Mouse (Mus musculus) layer of hippocampus, adult 8-10 months (tissue): Measurements from ENCODE around the gene Spata21. TPM values are rescaled to one million over a fixed set of nuclear protein-coding genes. Genes with fewer than 3 reads are reported as not detected.
A peak's percentile ranks its signal among the peaks of the same experiment; 100 is the strongest.

ENCODE experiments used
- DNase-seq, 2 experiments: peaks; one replicate each; pipeline ENCODE4 v3.0.0; 2022; ENCODE audit warnings: low spot score in 2 of 2
- total RNA-seq, 4 experiments: library from RNA; stranded (reverse); gene quantifications; 2 replicates each; pipeline ENCODE4 v1.2.4; 2022

Spata21 gene
- total RNA-seq, 4 experiments from 2014 or later, result 0.20 to 0.23 TPM; not detected in 2

DNA sequence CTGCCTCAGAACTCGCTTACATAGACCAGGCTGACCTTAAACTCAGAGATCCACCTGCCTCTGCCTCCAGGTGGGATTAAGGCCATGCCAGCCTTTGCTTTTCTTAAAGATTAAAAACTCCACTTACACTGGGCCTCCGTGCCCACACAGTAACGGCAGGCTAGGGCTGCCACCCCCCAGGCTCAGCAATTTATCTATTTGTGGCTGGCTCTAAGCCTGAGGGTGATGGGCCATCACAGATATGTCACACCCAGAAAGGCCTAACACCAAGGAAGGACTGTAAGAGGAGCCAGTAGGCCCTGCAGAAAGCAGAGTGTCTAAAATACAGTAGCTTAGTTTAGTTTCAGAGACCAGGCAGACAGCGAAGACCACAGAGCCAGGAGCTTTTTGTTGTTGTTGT lies 14.0 kb upstream of the Spata21 start:
- no peak for DNase-seq

DNA sequence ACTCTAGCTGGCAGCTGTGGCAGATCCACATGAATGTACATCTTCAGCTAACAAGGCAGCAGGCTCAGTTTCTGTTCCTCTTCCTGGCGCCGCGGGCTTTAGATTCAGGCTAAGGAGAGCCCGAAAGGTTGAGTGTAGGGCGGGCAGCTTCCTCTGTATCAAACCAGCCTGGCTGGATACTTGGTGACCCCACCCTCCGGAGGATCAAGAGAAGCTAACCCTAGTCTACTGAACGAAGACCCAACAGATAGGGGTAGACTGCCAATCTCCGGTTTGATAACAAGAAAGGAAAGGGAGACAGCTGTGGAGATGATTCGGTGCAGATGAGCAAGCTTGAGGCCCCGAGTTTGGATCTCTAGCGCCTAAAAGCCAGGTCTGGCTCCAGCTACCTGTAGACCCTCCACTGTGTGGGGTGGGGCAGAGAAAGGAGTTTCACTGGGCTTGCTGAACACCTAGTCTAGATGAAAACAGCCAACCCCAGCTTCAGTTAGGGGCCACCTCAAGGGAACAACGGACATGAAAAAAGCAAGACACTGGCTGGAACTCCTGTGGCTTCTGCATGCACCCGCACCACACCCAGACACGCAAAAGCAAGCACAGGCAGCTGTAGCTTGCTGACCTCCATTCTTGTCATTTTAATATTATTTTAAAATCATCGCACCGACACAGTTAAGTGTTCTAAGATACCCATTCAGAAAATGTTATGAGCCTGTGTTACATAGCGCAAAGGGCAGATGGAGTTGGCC lies 11.2 kb upstream of the Spata21 start:
- DNase-seq, result no peak

DNA sequence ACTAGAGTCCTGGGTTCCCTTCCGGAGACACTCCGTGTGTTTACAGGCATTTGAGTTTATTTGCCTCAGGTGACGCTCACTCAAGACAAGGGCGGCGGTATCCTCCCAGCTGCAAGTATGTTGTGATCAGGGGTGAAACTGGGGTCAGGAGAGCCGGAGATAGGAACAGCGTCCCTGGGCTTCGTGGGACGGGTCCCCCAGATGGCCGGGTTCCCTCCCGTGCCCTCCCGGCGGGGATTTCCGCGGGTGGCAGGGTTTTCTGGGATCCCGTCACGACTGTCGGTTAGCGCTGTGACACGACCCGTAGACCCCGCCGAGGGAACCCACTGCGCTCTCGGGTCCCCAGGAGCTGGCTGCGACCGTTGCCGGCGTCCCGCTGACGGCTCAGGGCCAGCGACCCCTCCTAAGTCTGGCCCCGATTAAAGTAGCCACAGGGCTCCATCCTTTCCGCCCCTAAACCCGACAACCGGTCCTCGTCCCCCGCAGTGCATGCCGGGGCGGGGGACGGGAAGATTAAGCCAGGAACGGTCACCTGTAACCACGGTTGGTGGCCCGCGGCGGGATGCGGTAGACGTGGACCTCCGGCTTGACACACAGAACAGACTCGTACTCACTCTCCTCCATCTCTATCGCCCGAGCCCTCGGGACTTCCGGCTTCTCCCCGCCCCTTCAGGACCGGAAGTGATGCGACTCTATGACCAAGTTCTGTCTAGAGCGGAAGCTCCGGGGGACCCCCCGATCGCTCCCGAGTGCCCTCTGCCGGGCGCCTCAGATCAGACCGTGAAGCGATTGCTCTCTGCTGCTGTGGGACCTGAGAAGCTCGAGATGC lies 10.2 kb upstream of the Spata21 start, which contains the start of gene Necap2:
Necap2 (minus strand) TSS at position 677 of the 829 bp plus-strand sequence.
- peak; percentile 93 for DNase-seq

DNA sequence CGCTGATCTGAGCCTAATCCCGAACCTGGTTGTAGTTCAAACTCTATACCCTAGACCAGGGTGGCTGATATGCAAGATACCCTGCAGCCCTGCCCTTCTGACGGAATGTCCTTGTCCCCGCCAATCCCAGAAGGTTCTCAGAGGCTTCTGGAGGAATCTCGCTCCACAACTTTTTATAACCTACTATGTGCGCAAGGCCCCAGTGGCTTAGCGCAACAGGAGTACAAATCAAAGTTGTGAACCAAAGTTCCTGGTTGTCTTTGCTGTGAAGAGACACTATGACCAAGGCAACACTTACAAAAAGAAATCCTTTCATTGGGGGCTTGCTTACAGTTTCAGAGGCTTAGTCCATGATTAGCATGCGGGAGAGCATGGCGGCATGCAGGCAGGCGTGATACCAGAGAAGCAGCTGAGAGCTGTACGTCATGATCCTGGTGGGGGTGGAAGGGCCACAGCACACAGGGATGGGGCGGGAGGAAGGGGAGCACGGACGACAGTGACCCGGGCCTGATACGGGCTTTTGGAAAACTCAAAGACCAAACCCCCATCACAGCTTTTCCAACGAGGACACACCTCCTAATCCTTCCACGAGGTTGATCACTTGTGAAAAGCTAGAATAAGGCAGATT lies 9.5 kb upstream of the Spata21 start:
- DNase-seq, result no peak

DNA sequence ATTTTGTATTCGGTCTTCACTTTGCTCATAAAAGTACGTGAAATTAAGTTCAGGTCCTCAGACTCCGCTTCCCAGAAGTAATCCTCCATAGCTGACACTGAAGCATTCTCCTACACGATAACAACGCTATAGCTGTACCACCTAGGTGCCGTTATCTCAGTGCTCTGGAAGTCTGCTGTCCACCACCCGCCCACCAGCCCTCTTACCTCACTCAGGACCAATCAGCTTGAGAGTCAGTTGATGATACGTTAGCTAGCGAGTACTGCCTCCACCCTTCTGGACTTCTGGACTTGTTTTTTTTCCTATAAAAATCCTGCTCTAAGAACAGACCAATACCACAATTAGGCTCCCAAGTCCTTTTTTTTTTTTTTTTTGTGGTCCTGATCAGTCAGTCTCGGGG lies 1.3 kb upstream of the Spata21 start:
- DNase-seq, result no peak

DNA sequence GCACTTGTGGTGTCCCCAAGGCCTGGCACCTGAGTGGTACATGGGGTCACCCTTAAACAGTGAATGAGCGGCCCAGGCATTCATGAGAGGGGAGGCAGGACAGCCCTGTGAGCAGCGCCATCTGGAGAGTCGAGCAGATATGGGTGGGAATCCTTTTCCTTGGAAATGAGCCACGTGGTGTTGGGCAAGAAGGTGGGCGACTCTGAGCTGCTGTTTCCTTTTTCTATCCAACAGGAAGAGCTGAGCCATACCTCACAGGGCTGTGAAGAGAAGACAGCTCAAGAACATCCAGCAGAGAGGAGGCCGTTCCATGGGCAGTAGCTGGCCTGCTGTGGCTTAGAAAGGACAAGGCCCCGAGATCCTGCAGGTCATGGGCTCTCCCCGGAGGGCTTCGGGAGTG lies 581 bp downstream of the Spata21 start:
- no peak for DNase-seq

DNA sequence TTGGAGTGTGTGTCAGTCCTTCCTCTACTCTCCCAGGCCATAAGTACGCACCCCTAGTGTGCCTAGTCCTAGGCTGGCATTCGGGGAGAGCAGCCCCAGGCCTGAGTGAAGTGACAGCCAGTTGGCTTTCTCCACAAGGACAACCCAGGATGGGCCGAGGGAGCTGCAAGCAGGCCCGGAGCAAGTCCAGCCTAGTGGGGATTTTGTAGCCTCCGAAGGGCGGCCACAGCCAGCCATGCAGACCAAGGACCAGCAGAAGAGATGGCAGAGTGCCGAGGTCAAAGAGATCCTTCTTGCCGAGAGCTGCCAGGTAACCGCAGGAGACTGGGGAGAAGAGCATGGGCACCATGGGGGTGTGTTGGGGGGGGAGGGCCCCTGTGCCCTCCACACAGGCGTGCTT lies 6.9 kb downstream of the Spata21 start:
- no peak for DNase-seq

DNA sequence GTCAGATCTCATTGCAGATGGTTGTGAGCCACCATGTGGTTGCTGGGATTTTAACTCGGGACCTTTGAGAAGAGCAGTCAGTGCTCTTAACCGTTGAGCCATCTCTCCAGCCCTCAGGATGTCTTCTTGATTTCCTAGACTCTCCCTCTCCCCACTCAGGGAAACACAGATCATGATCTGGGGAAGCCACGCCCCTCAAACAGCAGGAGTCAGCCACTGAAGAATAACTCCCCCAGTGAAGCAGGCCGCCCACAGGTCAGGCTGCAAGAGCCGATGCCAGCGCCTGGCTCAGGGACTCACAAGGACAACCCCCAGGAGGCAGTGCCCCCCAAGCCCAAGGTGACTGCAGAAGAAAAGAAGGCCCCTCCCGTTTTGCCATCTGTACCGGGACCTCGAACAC lies 8.6 kb downstream of the Spata21 start:
- DNase-seq, result no peak

DNA sequence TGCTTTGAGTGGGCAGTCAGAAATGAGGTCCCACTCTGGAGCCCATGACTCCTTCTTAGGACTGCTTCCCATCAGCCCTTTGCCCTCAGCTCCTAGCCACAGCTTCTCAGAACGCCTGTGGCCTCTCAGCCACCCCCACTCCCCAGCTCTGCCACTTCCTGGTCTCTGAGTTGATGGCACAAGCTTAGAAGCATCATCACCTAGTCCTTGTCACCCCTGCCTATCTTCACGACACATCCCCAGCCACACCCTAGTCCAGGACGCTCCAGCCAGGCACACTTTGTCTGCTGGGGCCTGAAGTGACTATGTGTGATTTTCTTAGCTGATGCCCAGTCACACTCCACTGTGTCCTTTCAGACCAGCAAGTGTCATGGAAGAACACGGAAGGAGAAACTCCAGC lies 10.8 kb downstream of the Spata21 start:
- no peak for DNase-seq

DNA sequence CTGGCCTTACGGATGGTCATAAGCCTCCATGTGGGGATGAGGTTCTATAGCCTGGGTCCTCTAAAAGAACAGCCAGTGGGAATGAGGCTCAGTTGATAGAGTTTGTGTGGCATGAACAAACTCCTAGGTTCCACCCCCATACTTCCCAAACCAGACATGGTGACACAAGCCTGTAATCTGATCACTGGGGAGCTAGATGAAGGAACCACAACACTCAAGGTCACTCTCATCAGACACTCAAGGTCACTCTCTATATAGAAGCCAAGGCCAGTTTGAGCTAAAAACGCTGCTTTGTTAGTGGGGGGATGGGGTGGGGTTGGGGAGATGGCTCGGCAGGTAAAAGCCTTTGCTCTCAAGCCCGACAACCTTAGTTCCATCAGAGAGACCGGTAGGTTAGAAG lies 11.8 kb downstream of the Spata21 start:
- no peak for DNase-seq

DNA sequence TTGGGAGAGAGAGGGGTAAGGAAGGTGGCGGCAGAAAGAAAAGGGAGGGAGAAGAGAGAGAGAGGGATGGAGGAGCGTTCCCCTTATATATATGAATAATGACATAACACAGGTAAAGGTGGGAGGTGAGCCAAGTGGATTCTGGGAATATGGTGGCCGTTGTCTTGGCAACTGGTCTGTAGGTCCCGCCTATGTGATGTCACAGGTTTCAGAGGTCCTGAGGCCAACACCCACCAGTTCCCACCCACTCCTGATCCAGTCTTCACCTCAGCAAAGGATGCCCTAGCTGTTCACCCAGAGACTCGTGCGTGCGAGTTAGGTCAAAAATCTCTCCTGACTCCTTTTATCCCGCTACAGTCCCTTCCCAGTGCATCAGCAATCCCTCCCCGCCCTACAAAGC lies 13.2 kb downstream of the Spata21 start:
- no peak for DNase-seq

DNA sequence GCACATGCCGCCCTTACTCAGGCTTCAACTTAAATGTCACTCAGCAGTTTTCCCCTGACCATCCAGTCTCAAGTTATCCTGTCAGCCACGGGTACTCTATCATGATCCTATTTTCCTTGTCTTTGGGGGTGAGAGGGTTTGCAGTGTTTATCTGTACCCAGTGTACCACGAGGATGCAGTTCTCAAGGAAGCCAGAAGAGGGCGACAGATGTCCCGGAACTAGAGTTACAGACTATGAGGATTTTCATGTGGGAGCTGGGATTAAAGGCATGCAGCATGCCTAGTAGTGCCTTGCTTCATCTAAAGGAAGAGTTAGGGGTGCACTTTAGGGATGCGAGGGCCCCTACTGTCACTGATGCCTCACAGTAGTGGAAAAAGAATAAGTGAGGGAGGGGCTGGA lies 13.7 kb downstream of the Spata21 start:
- no peak for DNase-seq

DNA sequence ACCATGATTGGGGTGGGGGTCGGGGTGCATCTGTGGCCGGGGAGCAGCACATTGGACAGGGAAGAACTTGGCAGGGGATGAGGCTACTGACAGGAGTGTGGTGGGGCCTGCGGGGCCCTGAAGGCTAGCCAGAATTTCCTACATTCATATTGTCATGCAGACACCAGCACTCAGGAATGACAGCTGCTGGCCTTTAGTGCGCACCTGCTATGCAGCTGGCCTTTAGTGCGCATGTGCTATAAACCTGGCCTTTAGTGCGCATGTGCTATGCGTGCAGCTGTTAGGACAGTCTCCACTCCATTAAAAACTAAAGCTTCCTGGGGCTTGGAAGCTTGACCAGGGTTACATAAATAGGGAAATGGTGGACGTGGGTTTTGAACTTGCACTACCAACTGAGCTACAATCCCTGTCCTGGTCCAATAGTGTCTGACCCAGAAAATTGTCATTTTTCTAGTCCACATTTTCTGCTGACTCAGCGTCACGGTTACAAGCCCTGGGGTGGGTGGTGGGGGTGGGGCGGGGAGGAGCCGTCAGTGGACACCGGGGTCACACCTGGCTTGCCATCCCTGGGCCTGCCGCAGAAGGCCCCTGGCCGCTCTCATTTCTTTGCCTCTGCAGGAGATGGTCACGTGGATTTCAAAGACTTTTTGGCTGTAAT lies 18.5 kb downstream of the Spata21 start:
- no peak for DNase-seq

DNA sequence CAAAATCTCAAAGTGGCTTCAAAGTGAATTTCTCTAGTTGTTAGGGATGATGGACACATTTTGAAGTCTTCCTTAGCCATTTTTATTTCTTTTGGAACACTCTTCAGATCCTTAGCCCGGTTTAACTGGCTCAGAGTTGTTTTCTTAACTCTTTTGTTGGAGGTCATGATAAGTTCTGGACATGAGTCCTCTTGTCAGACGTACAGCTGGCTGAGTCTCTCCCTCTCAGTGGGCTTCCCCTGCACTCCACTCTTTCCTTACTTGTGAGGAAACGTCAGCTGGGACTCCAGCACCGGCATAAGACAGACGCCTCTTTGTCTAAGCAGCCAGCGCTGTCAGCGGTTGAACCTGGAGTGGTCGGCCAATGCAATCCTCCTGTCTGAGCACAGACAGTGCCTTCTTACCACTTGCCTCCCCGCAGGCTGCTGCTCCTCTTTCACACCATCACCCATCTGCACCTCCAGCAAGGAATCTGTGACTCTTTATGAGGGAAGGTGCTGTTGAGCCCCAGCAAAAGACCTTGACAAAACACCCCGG lies 20.1 kb downstream of the Spata21 start:
- DNase-seq, result no peak

DNA sequence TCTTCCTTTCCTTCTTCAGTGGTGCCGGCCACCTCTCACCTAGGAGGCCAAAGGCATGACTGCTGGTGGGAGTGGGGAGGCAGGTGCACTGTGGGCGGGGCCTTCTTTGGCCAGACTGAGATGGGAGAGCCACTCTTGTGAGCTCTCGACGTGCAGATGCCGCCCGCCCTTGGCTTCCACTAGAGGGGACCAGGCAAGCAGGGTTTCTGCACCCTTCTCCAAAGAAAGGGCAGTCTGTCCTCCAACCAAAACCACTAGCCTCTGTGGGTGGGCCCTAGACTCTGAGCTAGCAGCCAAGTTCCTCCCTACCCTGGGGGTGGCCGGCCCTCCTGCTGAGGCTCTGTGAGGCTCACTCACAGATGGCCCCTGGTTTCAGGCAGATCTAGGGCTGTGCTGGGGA lies 25.7 kb downstream of the Spata21 start:
- DNase-seq, result no peak

DNA sequence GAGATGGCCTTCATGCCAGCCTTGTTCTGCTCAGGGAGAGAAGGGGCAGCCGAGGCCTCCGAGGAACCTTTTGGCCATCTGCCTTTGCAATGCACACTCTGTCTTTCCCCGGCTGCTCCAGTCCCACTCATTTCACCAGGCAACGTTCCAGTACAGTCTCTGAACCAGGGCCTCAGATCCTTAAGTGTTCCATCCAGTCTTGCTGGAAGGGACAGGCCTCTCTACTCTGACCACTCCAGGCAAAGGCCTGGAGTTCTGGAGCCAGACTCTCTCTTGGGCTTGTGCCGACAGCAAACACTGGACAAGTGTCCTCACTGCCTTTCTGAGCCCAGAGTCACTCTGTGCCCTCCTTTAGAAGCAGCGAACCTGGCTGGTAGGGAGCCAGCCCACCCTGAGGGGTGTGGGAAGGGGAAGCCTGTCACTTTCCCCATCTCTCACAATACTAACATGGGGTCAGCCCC lies 26.4 kb downstream of the Spata21 start:
- DNase-seq, result peak; percentile 51 to 60

DNA sequence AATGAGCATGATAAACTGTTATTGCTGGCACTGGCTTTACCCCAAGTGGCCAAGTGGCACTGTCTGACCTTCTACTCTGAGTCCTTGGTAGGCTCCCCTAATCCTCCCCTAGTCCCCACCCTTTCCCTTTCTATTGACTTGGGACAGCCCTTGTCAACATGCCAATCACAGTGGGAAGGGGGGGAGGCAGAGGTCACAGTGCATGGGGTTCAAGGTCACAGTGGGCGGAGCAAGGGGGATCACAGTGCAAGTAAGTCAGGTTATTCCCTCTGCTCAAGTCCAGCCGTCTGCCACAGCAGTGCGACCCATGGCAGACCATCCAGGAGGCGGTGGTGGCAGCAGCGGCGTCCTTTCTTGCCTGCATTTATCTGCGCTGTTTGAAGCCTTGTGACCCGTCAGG lies 27.3 kb downstream of the Spata21 start:
- no peak for DNase-seq

DNA sequence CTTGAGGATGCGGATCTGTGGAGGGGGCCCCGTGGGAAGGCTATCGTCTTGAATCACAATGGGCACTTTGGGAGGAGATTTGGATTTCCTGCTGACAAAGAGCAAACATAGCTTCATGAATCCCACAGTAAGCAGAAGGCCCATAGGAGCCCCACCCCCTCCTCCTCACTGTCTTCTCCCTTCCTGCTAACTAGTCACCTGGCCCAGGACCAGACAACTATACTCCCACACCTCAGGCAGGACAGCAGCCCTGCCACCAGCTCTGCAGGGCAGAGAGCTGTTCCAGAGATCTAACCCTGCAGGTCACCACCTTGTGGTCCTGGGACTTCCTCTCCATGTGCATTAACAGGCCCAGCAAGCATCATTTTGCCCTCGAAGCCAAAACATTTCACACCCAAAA lies 30.6 kb downstream of the Spata21 start:
- DNase-seq, result no peak

DNA sequence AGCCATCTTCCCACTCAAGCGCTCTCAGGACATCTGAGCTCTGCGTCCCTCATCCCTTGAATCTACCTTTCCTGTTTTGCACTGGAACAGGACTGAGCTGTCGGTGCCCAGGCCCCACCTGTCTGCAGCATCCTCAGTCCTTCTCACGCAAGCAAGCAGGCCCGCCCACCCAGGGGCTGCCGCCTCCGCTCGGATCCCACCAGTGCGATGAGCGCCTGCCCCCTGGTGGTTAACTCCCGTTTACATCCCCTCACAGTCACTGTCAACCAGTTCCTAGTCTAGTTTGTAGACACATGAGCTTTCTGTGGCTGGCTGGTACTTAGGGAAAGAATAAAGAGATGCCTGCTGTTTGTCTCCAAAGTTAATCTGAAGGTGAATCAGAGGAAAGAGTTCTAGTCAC lies 32.6 kb downstream of the Spata21 start:
- DNase-seq, result peak in 1 of 2 experiments; percentile 65

DNA sequence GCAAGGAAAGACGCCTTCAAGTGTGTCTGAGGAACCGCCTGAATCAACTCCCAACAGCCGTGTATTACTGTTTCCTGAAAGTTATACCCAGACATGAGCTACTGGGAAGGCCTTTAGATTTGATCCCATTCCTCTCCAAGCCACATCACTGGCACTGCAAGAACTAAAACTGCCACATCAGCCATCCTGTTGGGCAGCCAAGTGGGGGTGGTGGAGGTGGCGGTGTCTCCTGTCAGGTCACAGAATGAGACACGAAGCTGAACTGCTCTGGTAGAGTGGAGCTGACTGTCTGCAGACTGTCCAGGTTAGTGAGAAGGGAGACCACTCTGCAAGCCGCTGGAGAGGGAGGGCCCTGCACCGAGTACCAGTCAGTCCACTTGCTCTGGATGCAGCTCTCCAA lies 34.5 kb downstream of the Spata21 start:
- no peak for DNase-seq

DNA sequence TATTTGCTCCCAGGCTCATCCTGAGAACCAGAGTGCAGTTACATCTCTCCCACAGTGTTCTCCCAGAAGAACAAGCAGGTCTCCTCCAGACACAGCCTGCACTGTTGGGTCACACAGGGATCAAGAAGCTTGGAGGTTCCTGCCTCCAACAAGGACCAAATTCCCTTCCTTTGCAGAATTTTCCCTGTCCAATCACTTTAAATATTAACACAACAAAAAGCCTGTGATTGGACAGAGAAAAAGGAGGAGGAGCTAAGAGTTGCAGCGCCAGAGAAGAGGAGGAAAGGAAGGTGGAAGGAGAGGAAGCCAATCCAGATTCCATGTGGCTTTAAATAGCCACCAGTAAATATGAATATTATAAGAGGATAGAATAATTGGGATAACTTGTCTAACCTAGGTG lies 34.9 kb downstream of the Spata21 start:
- DNase-seq, result no peak
